Mouse (Mus musculus): ENCODE measurements around the gene Adgrb2. TPM values are rescaled to one million over a fixed set of nuclear protein-coding genes. Genes with fewer than 3 reads are reported as not detected.

Adgrb2 gene
- polyA plus RNA-seq, 1 experiment from 2014 or later, result 1.1 TPM

DNA sequence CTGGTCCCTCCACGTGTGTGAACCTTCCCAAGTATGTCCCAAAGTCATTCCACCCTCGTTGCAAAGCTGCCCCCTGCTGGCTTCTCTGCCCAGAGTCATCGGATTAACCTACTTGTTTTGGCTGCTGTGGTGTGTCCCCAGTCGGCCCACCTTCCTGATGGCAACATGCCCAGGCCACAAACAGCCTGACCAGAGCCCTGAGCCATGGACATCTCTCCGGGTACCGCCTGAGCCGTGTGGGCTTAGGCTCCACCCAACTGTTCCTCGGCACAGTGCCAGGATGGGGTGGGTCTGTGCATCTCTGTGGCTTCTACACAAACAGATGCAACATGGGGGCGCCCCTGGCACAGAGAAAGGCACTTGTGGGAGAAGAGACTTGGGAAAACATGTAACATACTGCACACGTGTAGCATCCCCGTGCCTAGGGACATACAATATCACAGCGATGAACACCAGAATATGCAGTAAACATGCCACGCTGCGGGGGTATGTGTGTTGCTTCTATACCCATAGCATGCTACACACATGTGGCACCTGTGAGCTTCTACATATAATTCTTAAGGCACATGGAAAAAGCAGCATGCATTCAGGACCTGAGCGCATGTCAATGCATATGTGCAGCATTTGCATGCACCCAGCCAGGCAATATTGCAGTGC lies 778 bp upstream of the Adgrb2 start:
- Histone ChIP-seq H3K4me3 (ENCODE audit: low read depth, low read length) (peak overlapping the region; percentile 51), H3K27ac (ENCODE audit: low read depth, low read length) (no peak overlapping the region), H3K4me1 (replicated peaks; ENCODE audit: control insufficient read depth, insufficient read depth, low read length) (peaks cover 3% of the 10 kb centered on the region), H3K9me3 (ENCODE audit: control insufficient read depth, low read length) (no peaks in the 10 kb centered on the region), H3K9ac (ENCODE audit: low read depth, low read length) (no peak overlapping the region), H3K36me3 (ENCODE audit: control insufficient read depth, insufficient read depth, low read length) (no peaks in the 10 kb centered on the region), H3K27me3 (replicated peaks; ENCODE audit: control insufficient read depth, insufficient read depth, low read length) (peaks cover 95% of the 10 kb centered on the region), H3K4me2 (peak overlapping the region; percentile 79)
- ATAC-seq (replicated peaks; ENCODE audit: low FRiP score) (no peak), DNase-seq (ENCODE audit: low spot score) (no peak)
- WGBS, result 6% methylated on average over 15 of the region's 15 CpGs

- no peak for ATAC-seq (replicated peaks; ENCODE audit: low FRiP score)
- Histone ChIP-seq H3K27ac (ENCODE audit: low read depth, low read length) (no peak overlapping the region), H3K9ac (ENCODE audit: low read depth, low read length) (no peak overlapping the region)
These were observed 546 bp downstream of the Adgrb2 start for GRCm38 (mm10) chr4:129985161-129985670.

DNA sequence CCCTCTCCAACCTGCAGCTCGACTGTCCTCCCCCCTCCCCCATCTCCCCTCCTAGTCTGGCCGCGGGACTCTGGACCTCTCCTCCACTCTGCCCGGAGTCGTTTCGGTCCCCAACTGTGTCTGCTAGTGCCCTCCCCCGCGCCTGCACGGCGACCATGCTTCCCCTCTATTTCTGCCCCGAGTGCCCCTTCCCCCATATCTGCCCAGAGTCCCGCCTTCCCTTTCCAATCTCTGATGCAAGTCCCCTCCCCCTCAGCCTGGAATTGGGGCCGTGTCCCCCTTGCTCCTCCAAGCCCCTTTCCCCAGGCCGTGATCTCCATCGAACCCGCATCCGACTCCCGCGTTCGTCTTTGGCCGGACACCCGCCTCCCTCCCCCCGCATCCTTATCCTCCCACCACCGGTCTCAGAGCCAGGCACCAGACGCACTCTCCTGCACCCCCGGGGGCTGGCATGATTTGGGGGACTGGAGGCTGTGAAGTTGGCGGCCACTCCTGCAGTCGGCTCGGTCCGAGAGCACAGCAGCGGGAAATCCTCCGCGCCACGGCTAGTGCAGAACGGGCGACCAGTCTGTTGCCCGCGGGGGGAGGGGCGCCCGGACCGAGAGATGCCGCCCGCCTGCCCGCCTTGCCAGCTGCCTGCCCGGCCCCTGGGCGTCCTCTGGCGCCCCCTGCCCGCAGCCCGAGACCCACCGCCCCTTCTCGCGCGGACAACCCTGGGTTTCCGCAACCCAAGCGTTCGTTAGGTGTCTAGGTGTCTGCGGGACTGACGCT lies 1.2 kb downstream of the Adgrb2 start:
- peak; percentile 49 for DNase-seq (ENCODE audit: low spot score)
- Histone ChIP-seq H3K27ac (ENCODE audit: low read depth, low read length) (no peak overlapping the region), H3K9ac (ENCODE audit: low read depth, low read length) (no peak overlapping the region), H3K4me1 (replicated peaks; ENCODE audit: control insufficient read depth, insufficient read depth, low read length) (peaks cover 3% of the 10 kb centered on the region), H3K4me3 (ENCODE audit: low read depth, low read length) (peak overlapping the region; percentile 51), H3K9me3 (ENCODE audit: control insufficient read depth, low read length) (no peaks in the 10 kb centered on the region), H3K36me3 (ENCODE audit: control insufficient read depth, insufficient read depth, low read length) (no peaks in the 10 kb centered on the region), H3K27me3 (replicated peaks; ENCODE audit: control insufficient read depth, insufficient read depth, low read length) (peaks cover 97% of the 10 kb centered on the region), H3K4me2 (peak overlapping the region; percentile 79)
- 3% methylated on average over 52 of the region's 58 CpGs for WGBS
- ATAC-seq (replicated peaks; ENCODE audit: low FRiP score), result no peak

More at GRCm38 (mm10) chr4:129985161-129985670, 546 bp downstream of the Adgrb2 start:
- DNase-seq (ENCODE audit: low spot score), result no peak
- H3K36me3 ChIP-seq (ENCODE audit: control insufficient read depth, insufficient read depth, low read length), result no peaks in the 10 kb centered on the region
- WGBS, result 1% methylated on average over 42 of the region's 48 CpGs
- peak overlapping the region; percentile 51 for H3K4me3 ChIP-seq (ENCODE audit: low read depth, low read length)
- peaks cover 3% of the 10 kb centered on the region for H3K4me1 ChIP-seq (replicated peaks; ENCODE audit: control insufficient read depth, insufficient read depth, low read length)
- no peaks in the 10 kb centered on the region for H3K9me3 ChIP-seq (ENCODE audit: control insufficient read depth, low read length)
- peaks cover 99% of the 10 kb centered on the region for H3K27me3 ChIP-seq (replicated peaks; ENCODE audit: control insufficient read depth, insufficient read depth, low read length)
- peak overlapping the region; percentile 79 for H3K4me2 ChIP-seq

DNA sequence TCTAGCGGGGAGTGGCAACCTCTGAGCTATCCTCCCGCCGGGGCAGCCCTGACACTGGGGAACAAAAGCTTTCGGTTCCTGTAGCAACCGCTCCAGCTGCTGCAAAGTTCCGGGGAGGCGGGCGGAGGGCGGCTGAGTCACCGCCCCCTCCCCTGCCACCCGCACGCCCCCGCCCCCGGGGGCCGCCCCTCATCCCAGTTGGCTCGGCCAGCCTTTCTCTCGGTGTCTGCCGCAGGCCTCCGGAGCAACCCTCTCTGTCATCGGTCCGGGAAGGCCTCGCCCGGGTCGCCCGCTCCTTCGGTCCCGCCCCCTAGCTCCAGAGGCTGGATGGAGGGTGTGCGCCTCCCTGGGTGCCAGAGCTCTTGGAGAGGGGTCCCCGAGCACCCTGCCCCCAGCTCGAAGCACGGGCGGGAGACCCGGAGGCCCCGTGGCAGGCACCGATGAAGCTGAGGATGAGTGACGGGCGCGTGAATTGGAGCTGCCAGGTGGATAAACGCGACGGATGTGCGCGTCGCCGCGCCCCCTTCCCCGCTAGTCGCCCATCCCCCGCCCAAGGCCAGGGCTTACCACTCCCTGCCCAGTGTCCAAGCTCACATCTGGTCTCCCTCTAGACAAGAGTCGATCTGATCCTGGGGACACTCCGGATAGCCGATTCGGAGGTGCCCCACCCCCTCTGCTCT lies 3.3 kb downstream of the Adgrb2 start:
- no peak overlapping the region for H3K27ac ChIP-seq (ENCODE audit: low read depth, low read length)
- ATAC-seq (replicated peaks; ENCODE audit: low FRiP score), result no peak

GRCm38 (mm10) chr4:129989925-129990324 lies 5.3 kb downstream of the Adgrb2 start:
- 82% methylated on average over 4 of the region's 4 CpGs for WGBS
- no peak overlapping the region for H3K4me2 ChIP-seq
- H3K36me3 ChIP-seq (ENCODE audit: control insufficient read depth, insufficient read depth, low read length), result no peaks in the 10 kb centered on the region
- ATAC-seq (replicated peaks; ENCODE audit: low FRiP score), result no peak
- no peaks in the 10 kb centered on the region; the same call in none of the 2 replicates for H3K4me1 ChIP-seq (replicated peaks; ENCODE audit: control insufficient read depth, insufficient read depth, low read length)
- H3K4me3 ChIP-seq (ENCODE audit: low read depth, low read length), result no peak overlapping the region
- H3K9me3 ChIP-seq (ENCODE audit: control insufficient read depth, low read length), result no peaks in the 10 kb centered on the region
- no peak overlapping the region for H3K27ac ChIP-seq (ENCODE audit: low read depth, low read length)
- H3K9ac ChIP-seq (ENCODE audit: low read depth, low read length), result no peak overlapping the region
- H3K27me3 ChIP-seq (replicated peaks; ENCODE audit: control insufficient read depth, insufficient read depth, low read length), result peaks cover 66% of the 10 kb centered on the region
- no peak for DNase-seq (ENCODE audit: low spot score)

More for the DNA sequence above, 3.3 kb downstream of the Adgrb2 start:
- peak; percentile 45 for DNase-seq (ENCODE audit: low spot score)
- Histone ChIP-seq H3K4me2 (peak overlapping the region; percentile 80), H3K9ac (ENCODE audit: low read depth, low read length) (no peak overlapping the region), H3K4me3 (ENCODE audit: low read depth, low read length) (peak overlapping the region; percentile 48), H3K36me3 (ENCODE audit: control insufficient read depth, insufficient read depth, low read length) (no peaks in the 10 kb centered on the region), H3K4me1 (replicated peaks; ENCODE audit: control insufficient read depth, insufficient read depth, low read length) (peaks cover 3% of the 10 kb centered on the region), H3K27me3 (replicated peaks; ENCODE audit: control insufficient read depth, insufficient read depth, low read length) (peaks cover 78% of the 10 kb centered on the region), H3K9me3 (ENCODE audit: control insufficient read depth, low read length) (no peaks in the 10 kb centered on the region)
- 1% methylated on average over 49 of the region's 53 CpGs for WGBS

- WGBS, result 73% methylated on average over 16 of the region's 16 CpGs
These were observed 8.1 kb downstream of the Adgrb2 start for GRCm38 (mm10) chr4:129992720-129993119.

GRCm38 (mm10) chr4:129993213-129993612 lies 8.5 kb downstream of the Adgrb2 start:
- WGBS, result 84% methylated on average over 5 of the region's 5 CpGs

More at GRCm38 (mm10) chr4:129992720-129993119, 8.1 kb downstream of the Adgrb2 start:
- Histone ChIP-seq H3K4me2 (no peak overlapping the region), H3K36me3 (ENCODE audit: control insufficient read depth, insufficient read depth, low read length) (no peaks in the 10 kb centered on the region), H3K27me3 (replicated peaks; ENCODE audit: control insufficient read depth, insufficient read depth, low read length) (peaks cover 50% of the 10 kb centered on the region), H3K9ac (ENCODE audit: low read depth, low read length) (no peak overlapping the region), H3K9me3 (ENCODE audit: control insufficient read depth, low read length) (no peaks in the 10 kb centered on the region), H3K4me3 (ENCODE audit: low read depth, low read length) (no peak overlapping the region), H3K27ac (ENCODE audit: low read depth, low read length) (no peak overlapping the region), H3K4me1 (replicated peaks; ENCODE audit: control insufficient read depth, insufficient read depth, low read length) (no peaks in the 10 kb centered on the region; the same call in none of the 2 replicates)
- no peak for DNase-seq (ENCODE audit: low spot score)
- ATAC-seq (replicated peaks; ENCODE audit: low FRiP score), result no peak

DNA sequence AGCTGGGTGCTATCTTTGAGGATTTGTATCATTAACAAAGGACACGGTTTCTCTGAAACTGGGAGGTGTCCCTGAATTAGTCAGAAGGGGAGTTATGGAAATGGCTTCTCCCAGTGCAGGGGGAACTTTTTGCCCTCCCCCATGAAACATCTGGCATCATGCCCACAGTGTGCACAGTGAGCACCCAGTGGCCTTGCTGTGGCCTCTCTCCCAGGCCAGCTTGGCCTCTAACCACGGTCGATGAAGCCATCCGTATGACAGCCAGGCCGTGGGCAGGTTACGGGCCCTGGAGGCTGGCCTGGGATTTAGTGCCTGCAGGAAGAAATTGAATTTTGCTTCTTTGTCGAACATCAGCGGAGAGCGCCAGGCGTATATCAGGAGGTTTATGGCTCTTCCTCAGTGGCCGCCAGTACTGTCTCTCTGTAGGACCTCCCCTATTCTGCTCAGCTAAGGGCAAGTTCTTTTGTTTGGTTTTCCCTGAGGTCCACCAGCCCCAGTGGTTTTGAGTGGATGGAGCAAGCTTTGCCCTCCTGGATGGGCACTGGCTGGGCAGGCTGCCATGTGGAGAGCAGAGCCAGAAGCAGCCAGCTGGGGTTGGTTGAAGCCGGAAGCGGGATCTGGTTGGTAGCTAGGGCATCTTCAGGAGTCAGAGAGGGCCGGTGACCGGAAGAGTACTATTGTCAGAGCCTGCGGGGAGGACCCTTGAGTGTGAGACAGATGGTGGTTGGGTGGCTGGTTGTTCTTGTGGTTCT lies 9.4 kb downstream of the Adgrb2 start:
- DNase-seq (ENCODE audit: low spot score) (no peak), ATAC-seq (replicated peaks; ENCODE audit: low FRiP score) (no peak)
- WGBS, result 87% methylated on average over 16 of the region's 16 CpGs
- H3K4me2 ChIP-seq, result no peak overlapping the region
- H3K9me3 ChIP-seq (ENCODE audit: control insufficient read depth, low read length), result no peaks in the 10 kb centered on the region
- H3K4me3 ChIP-seq (ENCODE audit: low read depth, low read length), result no peak overlapping the region
- no peaks in the 10 kb centered on the region for H3K4me1 ChIP-seq (replicated peaks; ENCODE audit: control insufficient read depth, insufficient read depth, low read length)
- H3K36me3 ChIP-seq (ENCODE audit: control insufficient read depth, insufficient read depth, low read length), result no peaks in the 10 kb centered on the region
- H3K27ac ChIP-seq (ENCODE audit: low read depth, low read length), result no peak overlapping the region
- H3K27me3 ChIP-seq (replicated peaks; ENCODE audit: control insufficient read depth, insufficient read depth, low read length), result peaks cover 50% of the 10 kb centered on the region
- H3K9ac ChIP-seq (ENCODE audit: low read depth, low read length), result no peak overlapping the region

More at GRCm38 (mm10) chr4:129993213-129993612, 8.5 kb downstream of the Adgrb2 start:
- Histone ChIP-seq H3K4me2 (no peak overlapping the region), H3K9me3 (ENCODE audit: control insufficient read depth, low read length) (no peaks in the 10 kb centered on the region), H3K9ac (ENCODE audit: low read depth, low read length) (no peak overlapping the region), H3K4me3 (ENCODE audit: low read depth, low read length) (no peak overlapping the region), H3K27ac (ENCODE audit: low read depth, low read length) (no peak overlapping the region), H3K27me3 (replicated peaks; ENCODE audit: control insufficient read depth, insufficient read depth, low read length) (peaks cover 50% of the 10 kb centered on the region), H3K36me3 (ENCODE audit: control insufficient read depth, insufficient read depth, low read length) (no peaks in the 10 kb centered on the region), H3K4me1 (replicated peaks; ENCODE audit: control insufficient read depth, insufficient read depth, low read length) (no peaks in the 10 kb centered on the region)
- no peak for ATAC-seq (replicated peaks; ENCODE audit: low FRiP score)
- DNase-seq (ENCODE audit: low spot score), result no peak
